Comparison of ENCODE assay signal across 8 mouse cellular contexts in genomic region chr9:95442321-95442731, GRCm38 (mm10). TPM values are rescaled to one million over a fixed set of nuclear protein-coding genes. Genes with fewer than 3 reads are reported as not detected.
DNase-seq lines count a peak whose midpoint lies in the region; ATAC-seq and TF ChIP-seq lines count a peak whose summit lies in the region.

No protein-coding gene starts in this region.

- H3K36me3 ChIP-seq in heart, embryonic 11.5 days (ENCODE audit: control insufficient read depth, insufficient read depth, low read length): no peaks in the 10 kb centered on the region
- H3K36me3 ChIP-seq in forebrain, postnatal 0 days (ENCODE audit: insufficient read depth): no peaks in the 10 kb centered on the region
- H3K36me3 ChIP-seq in midbrain, embryonic 14.5 days (ENCODE audit: control insufficient read depth, insufficient read depth, low read length): no peaks in the 10 kb centered on the region

- H3K4me1 ChIP-seq in heart, embryonic 11.5 days (ENCODE audit: control insufficient read depth, insufficient read depth, low read length): peaks cover 10% of the 10 kb centered on the region; the same call in 1 of the 2 replicates
- H3K4me1 ChIP-seq in forebrain, postnatal 0 days (ENCODE audit: insufficient read depth): no peaks in the 10 kb centered on the region
- peaks cover 14% of the 10 kb centered on the region; the same call in 1 of the 2 replicates for H3K4me1 ChIP-seq in midbrain, embryonic 14.5 days (ENCODE audit: control insufficient read depth, insufficient read depth, low read length)

- peak; percentile 53 for TF ChIP-seq CTCF in forebrain, postnatal 0 days (IDR thresholded peaks at IDR 0.05; ENCODE audit: low read depth)

- H3K27ac ChIP-seq in heart, embryonic 11.5 days (ENCODE audit: low read depth, low read length): no peak overlapping the region
- H3K27ac ChIP-seq in forebrain, postnatal 0 days (ENCODE audit: low read depth, low read length): peak overlapping the region; percentile 51; the same call in 1 of the 2 replicates
- H3K27ac ChIP-seq in midbrain, embryonic 14.5 days (replicated peaks; ENCODE audit: low read depth, low read length): peak overlapping the region; percentile 41

- no peaks in the 10 kb centered on the region for H3K27me3 ChIP-seq in heart, embryonic 11.5 days (ENCODE audit: control insufficient read depth, insufficient read depth, low read length)
- H3K27me3 ChIP-seq in forebrain, postnatal 0 days (ENCODE audit: insufficient read depth, low read length): no peaks in the 10 kb centered on the region
- no peaks in the 10 kb centered on the region for H3K27me3 ChIP-seq in midbrain, embryonic 14.5 days (ENCODE audit: control insufficient read depth, insufficient read depth, low read length)

- WGBS in heart, embryonic 11.5 days (ENCODE audit: insufficient replicate concordance): 7% methylated on average over 13 of the region's 13 CpGs
- WGBS in forebrain, postnatal 0 days: 6% methylated on average over 13 of the region's 13 CpGs
- WGBS in midbrain, embryonic 14.5 days: 7% methylated on average over 13 of the region's 13 CpGs

- H3K4me2 ChIP-seq in heart, embryonic 11.5 days: peak overlapping the region; percentile 65
- H3K4me2 ChIP-seq in forebrain, postnatal 0 days (ENCODE audit: low read depth): peak overlapping the region; percentile 42
- peak overlapping the region; percentile 55 for H3K4me2 ChIP-seq in midbrain, embryonic 14.5 days (ENCODE audit: low read length)

- no peak; the same call in 1 of the 2 replicates for ATAC-seq in heart, embryonic 11.5 days (replicated peaks; ENCODE audit: insufficient number of reproducible peaks, low FRiP score, low TSS enrichment)
- ATAC-seq in forebrain, postnatal 0 days: peak; percentile 95
- ATAC-seq in midbrain, embryonic 14.5 days (ENCODE audit: low FRiP score, low TSS enrichment): peak; percentile 43

- peak overlapping the region; percentile 23 for H3K4me3 ChIP-seq in heart, embryonic 11.5 days (ENCODE audit: low read depth, low read length)
- peak overlapping the region; percentile 21 for H3K4me3 ChIP-seq in forebrain, postnatal 0 days (ENCODE audit: low read depth, low read length)
- H3K4me3 ChIP-seq in midbrain, embryonic 14.5 days (replicated peaks; ENCODE audit: low read depth, low read length): 0 out of 2 replicates have a peak overlapping the region, but pooled peaks have one; percentile 19

- H3K9ac ChIP-seq in heart, embryonic 11.5 days (ENCODE audit: low read depth, low read length): peak overlapping the region; percentile 49
- peak overlapping the region; percentile 31; the same call in 1 of the 2 replicates for H3K9ac ChIP-seq in forebrain, postnatal 0 days
- 0 out of 2 replicates have a peak overlapping the region, but pooled peaks have one; percentile 26 for H3K9ac ChIP-seq in midbrain, embryonic 14.5 days (replicated peaks; ENCODE audit: low read length)

- DNase-seq in heart, adult 9 months (ENCODE audit: low spot score in 2 of 2): no peak
- DNase-seq in brain, adult 2 months (ENCODE audit: low read depth, low spot score): peak; percentile 73
- peak; percentile 78 for DNase-seq in forebrain, postnatal 0 days
- peak; percentile 27 for DNase-seq in kidney, postnatal 14 days
- peak; percentile 83 for DNase-seq in midbrain, embryonic 14.5 days
- DNase-seq in thymus, postnatal 25 days: no peak
- no peak for DNase-seq in liver

- H3K9me3 ChIP-seq in heart, embryonic 11.5 days (replicated peaks; ENCODE audit: control insufficient read depth, low read length): no peaks in the 10 kb centered on the region
- H3K9me3 ChIP-seq in forebrain, postnatal 0 days (ENCODE audit: low read length): no peaks in the 10 kb centered on the region
- H3K9me3 ChIP-seq in midbrain, embryonic 14.5 days (ENCODE audit: control insufficient read depth, low read length): no peaks in the 10 kb centered on the region

RNA-seq across cellular contexts. Expression of gene Chst2, which starts 35.8 kb away (rescaled TPM):
- 2.2 and 2.9 TPM in 2 replicates for polyA plus RNA-seq in heart, embryonic 11.5 days (2014; fragmentation: Nextera tagmentation; extraction: Ambion mirVana)
- total RNA-seq in forebrain, postnatal 0 days (2014; rRNA removed): 58.6 and 68.2 TPM in 2 replicates
- 17.9 and 35.9 TPM in 2 replicates for polyA plus RNA-seq in forebrain, postnatal 0 days (2015; fragmentation: Nextera tagmentation; extraction: Ambion mirVana)
- 17.5 and 17.9 TPM in 2 replicates for polyA plus RNA-seq in midbrain, embryonic 14.5 days (2014; fragmentation: Nextera tagmentation; extraction: Ambion mirVana)

Comparison
In these comparisons a context has a peak if more than half of its experiments do, and no peak if none do; other contexts are left out.
1. DNase-seq: peak in brain, adult 2 months (single experiment), forebrain, postnatal 0 days (single experiment), kidney, postnatal 14 days (single experiment) and midbrain, embryonic 14.5 days (single experiment); none in heart, adult 9 months (0 of 2), thymus, postnatal 25 days (single experiment) and liver (single experiment).
2. Peak in every context shown above with its lines, with median percentiles within 50 percentile points of each other: H3K4me2 ChIP-seq, H3K4me3 ChIP-seq and H3K9ac ChIP-seq.